Mouse (Mus musculus) left cerebral cortex, postnatal 10 days (tissue): Measurements from ENCODE around the gene Zfp143. TPM values are rescaled to one million over a fixed set of nuclear protein-coding genes. Genes with fewer than 3 reads are reported as not detected.
"Not testable (repeated sequence)": the region's sequence is repeated elsewhere in the genome, so short reads cannot be mapped to it uniquely, and the experiment has no call there.

Source experiments
- DNase-seq, 2 experiments: peaks; one replicate each; pipeline ENCODE4 v3.0.0; 2021 to 2022; ENCODE audit warnings: low spot score in 2 of 2, mixed read lengths in 1 of 2; ENCODE audit errors: extremely low spot score in 1 of 2
- intact Hi-C: fragments of 180-260 bp; cut with DNase I; formaldehyde crosslinking; loops from one replicate; pipeline ENCODE4 v1.15.1; 2025
- total RNA-seq, 2 experiments: library from RNA; stranded (reverse); gene quantifications; 2 replicates each; pipeline ENCODE4 v1.2.3; 2021

The Zfp143 gene
- 1 to 10 TPM; 8.2 to 9.4 TPM for total RNA-seq

- peak; percentile 100 for DNase-seq
- intact Hi-C loops = no loop called here
These were observed at the start of gene Zfp143 for GRCm38 (mm10) chr7:110061199-110061751. TSS of gene Zfp143 (plus strand) at chr7:110061217.

- DNase-seq = no peak
These were observed 49.6 kb upstream of the Zfp143 start for GRCm38 (mm10) chr7:110011417-110011816.

GRCm38 (mm10) chr7:110014272-110014671, 46.7 kb upstream of the Zfp143 start:
- intact Hi-C loops = no loop called here
- no peak for DNase-seq

More at GRCm38 (mm10) chr7:110011417-110011816, 49.6 kb upstream of the Zfp143 start:
- intact Hi-C loops = no loop called here

DNA sequence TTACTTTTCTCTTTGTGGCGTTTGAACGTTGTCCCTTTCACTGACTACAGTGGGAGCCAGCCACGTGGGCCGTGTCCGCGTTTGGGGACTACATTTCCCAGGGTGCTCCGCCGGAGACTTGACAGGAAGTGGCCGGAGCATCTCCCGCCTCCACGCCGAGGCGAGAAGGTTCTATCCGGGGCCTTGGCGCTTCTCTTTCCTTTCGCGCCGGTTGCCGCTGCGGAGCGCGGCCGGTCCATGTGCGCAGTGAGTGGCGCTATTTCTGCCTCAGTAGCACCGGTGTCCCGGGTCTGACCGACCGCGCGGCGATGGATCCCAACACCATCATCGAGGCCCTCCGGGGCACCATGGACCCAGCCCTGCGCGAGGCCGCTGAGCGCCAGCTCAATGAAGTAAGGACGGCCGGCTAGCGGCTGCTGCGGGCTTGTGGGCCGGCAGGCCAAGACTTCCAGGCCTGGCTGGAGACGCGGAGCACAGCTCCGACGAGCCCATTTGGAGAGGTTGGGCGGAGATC, 42.8 kb upstream of the Zfp143 start, which contains the start of gene Ipo7:
Ipo7 (plus strand) TSS at position 158 of the 514 bp plus-strand sequence.
- intact Hi-C loops = no loop called here
- DNase-seq = peak; percentile 91 to 95

- peak; percentile 15 to 79 for DNase-seq
- intact Hi-C loops = no loop called here
These were observed 42.2 kb upstream of the Zfp143 start for GRCm38 (mm10) chr7:110018631-110019482.

- intact Hi-C loops = no loop called here
- no peak for DNase-seq
These were observed 37.5 kb upstream of the Zfp143 start for GRCm38 (mm10) chr7:110023553-110023952.

- DNase-seq = no peak
- intact Hi-C loops = no loop called here
These were observed 34.4 kb upstream of the Zfp143 start for GRCm38 (mm10) chr7:110026594-110026993.

DNA sequence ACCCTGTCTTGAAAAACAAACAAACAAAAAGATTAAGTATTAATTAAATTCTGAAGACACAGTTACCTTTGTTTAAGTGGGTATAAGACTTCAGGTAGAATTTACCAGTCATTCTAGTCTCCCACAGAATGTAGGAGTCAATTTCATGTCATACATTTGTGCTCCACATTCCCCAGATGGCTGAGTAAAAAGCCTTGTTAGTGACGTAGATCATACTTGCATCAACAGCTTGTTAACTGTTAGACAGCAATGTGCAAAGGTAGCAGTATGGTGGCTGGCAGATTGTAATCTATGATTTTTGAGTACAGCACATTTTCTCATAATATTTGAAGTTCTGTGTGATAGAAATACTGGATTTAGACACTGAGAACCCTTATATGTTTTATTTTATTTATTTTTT, 32.2 kb upstream of the Zfp143 start:
- DNase-seq = no peak
- intact Hi-C loops = no loop called here

DNA sequence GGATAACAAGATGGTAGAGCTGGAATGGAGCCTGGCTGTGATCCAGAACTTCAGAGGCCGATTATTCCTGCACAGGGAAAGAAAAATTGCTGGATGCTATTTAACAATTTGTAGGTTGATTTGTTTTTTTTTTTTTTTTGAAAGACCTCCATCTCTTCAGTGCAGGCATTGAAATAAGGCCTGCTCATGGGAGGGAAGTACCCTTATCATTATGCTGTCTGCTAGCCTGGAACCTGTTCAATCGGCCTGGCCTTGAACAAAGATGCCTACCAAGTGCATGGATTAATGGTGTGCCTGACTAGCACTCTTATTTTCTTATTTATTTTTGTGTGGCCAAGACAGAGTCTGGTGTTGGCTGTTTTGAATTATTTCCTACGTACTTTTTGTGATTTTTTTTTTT, 30.7 kb upstream of the Zfp143 start:
- DNase-seq = no peak
- intact Hi-C loops = no loop called here

- intact Hi-C loops = loop anchor here (10.0 kb wide), 1 partner anchor 143 kb away; no protein-coding TSS in a partner anchor
These were observed 3.3 kb upstream of the Zfp143 start for GRCm38 (mm10) chr7:110057723-110058122.

DNA sequence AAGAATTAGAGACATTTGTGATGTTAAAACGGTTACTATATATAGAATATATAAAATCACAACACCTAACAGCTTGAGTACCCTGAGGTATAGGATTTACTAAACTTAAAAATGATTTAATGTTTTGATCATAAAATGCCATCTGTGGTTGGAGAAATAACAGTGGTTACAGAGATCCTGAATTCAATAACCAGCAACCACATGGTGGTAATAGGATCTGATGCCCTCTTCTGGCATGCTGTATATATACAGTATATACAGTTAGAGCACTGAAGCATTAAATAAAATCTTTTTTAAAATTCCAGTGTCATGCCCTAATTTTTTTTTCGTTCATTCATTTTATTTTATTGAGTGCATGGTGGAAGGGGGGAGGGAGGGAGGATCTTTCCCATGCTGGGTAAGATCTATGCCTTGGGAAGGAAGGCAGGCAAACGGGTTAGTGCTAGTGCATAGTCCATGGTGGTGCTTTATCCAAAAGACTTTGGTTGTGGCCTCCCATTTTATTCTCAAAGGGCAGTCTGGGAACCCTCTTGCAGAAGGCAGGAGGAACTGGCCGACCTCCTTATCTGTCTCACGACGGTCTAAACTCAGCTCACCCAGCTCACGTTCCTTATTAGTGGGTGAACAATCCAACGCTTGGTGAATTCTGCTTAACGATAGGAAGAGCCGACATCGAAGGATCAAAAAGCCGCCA, 1.8 kb upstream of the Zfp143 start:
- peak in 1 of 2 experiments; percentile 39 for DNase-seq
- intact Hi-C loops = loop anchor here (10.0 kb wide), 1 partner anchor 144 kb away; no protein-coding TSS in a partner anchor

More at GRCm38 (mm10) chr7:110057723-110058122, 3.3 kb upstream of the Zfp143 start:
- not testable (repeated sequence) for DNase-seq

DNA sequence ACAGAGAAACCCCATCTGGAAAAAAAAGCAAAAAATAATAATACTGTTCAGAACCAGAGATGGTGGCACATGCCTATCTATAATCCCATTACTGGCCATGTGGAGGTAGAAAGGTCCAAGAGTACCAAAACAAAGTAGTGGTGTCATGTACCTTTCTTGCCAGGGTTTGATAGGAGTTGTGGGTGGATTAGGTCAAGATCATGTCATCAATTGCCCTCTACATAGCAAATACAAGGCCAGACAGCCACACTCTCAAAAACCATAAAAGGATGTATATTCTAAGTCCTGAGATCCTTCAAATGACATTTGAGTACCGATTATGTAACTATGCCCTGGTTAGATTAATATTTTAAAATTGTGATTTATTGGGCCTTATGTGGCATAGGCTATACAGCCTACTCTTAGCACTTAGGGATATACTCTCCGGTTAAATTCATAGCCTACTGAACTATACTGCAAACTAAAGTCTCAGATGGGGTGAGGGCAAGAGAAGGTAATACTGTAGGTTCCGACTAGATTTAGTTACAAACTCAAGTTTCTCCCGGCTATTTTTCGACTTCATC, 830 bp upstream of the Zfp143 start:
- intact Hi-C loops = no loop called here
- no peak for DNase-seq

- intact Hi-C loops = no loop called here
- DNase-seq = no peak
These were observed 283 bp upstream of the Zfp143 start for GRCm38 (mm10) chr7:110060669-110061198.

GRCm38 (mm10) chr7:110061752-110062273, 796 bp downstream of the Zfp143 start:
- intact Hi-C loops = no loop called here
- peak in 1 of 2 experiments; percentile 93 for DNase-seq

DNA sequence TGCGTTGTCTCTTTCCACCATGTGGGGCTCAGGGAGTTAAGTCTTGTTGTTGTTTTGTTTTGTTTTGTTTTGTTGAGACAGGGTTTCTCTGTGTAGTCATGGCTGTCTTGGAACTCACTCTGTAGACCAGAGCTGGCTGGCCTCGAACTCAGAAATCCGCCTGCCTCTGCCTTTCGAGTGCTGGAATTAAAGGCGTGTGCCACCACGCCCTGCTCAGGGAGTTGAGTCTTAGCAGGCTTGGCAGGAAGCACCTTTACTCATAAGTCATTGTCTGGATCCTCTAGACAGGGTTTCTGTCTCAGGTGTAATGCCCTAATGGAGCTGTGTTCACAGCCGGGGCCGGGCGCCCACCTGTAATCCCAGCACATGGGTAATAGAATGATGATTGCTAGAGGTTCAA, 2.7 kb downstream of the Zfp143 start:
- no peak for DNase-seq
- intact Hi-C loops = no loop called here

DNA sequence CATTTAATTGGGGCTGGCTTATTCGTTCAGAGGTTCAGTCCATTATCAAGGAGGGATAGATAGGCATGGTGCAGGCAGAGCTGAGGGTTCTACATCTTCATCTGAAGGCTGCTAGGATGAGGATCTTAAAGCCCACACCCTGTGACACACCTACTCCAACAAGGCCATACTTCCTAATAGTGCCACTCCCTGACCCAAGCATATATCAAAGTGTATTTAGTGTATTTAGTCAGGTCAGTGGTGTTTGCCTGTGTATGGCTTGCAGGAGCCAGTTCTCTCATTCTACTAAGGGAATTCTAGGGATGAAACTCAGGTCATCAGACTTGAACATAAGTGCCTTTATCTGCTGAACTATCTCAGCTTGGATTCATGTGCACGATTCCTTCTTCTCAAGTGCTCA, 8.1 kb downstream of the Zfp143 start:
- DNase-seq = no peak
- intact Hi-C loops = no loop called here

DNA sequence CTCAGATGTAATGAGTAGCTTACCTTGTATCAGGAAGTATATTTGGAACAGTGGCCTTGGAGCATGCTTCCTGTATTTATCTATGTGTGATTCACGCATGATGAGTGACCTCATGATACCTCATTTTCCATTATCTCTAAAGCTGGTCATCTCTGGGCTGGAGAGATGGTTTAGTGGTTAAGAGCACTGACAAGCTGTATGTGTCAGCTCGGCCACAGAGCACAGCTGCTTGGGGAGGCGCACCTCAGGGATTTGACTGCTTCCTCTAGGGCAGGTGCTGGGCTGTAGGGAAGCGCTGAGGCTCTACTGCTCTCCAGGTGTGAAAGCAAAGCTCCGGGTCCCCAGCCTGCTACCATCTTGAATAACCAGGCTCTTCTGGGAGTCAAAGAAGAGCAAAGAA, 17.2 kb downstream of the Zfp143 start:
- intact Hi-C loops = no loop called here
- DNase-seq = no peak

DNA sequence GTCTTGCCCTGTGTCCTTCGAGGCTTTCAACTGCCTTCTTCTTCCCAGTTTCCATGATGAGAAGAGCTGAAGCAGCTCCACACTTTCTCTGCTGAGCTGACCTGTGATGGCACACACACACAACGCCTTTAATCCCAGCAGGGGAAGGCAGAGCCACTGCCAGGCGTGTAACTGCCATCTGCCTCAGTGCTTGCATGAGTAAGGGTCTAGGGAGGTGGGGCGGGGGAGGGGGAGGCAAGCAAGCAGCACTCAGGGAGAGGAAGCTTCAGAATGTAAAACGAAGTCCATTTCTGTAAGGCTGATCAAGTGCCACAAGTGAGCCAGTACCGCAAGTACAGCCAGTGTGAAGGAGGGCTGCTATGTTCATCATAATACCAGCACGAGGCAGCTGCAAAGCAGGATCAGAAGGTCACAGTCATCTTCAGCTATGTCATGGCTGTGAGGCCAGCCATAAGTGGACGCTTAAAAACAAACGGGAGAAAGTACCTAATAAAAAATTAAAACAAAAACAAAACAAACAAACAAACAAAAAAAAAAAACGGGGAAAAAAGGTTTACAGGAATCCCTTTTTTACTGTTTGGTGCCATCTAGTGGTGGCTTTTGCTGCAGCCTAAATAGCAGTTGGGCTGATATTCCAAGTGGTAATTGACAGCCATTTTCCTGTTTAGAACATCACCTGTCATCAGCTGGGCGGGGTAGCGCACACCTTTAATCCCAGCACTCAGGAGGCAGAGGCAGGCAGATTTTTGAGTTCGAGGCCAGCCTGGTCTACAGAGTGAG, 22.6 kb downstream of the Zfp143 start:
- peak; percentile 20 to 56 for DNase-seq
- intact Hi-C loops = no loop called here
